Mouse (Mus musculus) spleen, postnatal 10 days (tissue): ENCODE measurements around the gene Oas1f.
"Not testable (repeated sequence)": the region's sequence is repeated elsewhere in the genome, so short reads cannot be mapped to it uniquely, and the experiment has no call there.

Source experiments
- DNase-seq, 2 experiments: peaks; one replicate each; pipeline ENCODE4 v3.0.0; 2021 to 2022; ENCODE audit warnings: low spot score in 2 of 2

Oas1f gene

GRCm38 (mm10) chr5:120847067-120847466 lies at the start of gene Oas1f:
Oas1f (plus strand) TSS chr5:120847367.
- DNase-seq: no peak

- DNase-seq: not testable (repeated sequence)
These were observed 49.0 kb upstream of the Oas1f start for GRCm38 (mm10) chr5:120798147-120798546.

GRCm38 (mm10) chr5:120798943-120799342 lies 48.2 kb upstream of the Oas1f start:
- not testable (repeated sequence) for DNase-seq

- no peak for DNase-seq
These were observed 43.6 kb upstream of the Oas1f start for GRCm38 (mm10) chr5:120803596-120803995.

- DNase-seq: peak; percentile 46 to 77
These were observed 40.7 kb upstream of the Oas1f start for GRCm38 (mm10) chr5:120806458-120806857.

GRCm38 (mm10) chr5:120809171-120809570 lies 38.0 kb upstream of the Oas1f start:
- no peak for DNase-seq

- peak; percentile 65 to 83 for DNase-seq
These were observed 35.0 kb upstream of the Oas1f start, which contains the start of gene Oas1c for GRCm38 (mm10) chr5:120811951-120812819. Oas1c (minus strand) TSS chr5:120812514.

GRCm38 (mm10) chr5:120813023-120813422 lies 34.1 kb upstream of the Oas1f start:
- no peak for DNase-seq

GRCm38 (mm10) chr5:120815949-120816348 lies 31.2 kb upstream of the Oas1f start:
- DNase-seq: peak; percentile 47 to 69

GRCm38 (mm10) chr5:120818999-120819398 lies 28.2 kb upstream of the Oas1f start:
- no peak for DNase-seq

- peak in 1 of 2 experiments; percentile 33 for DNase-seq
These were observed 16.1 kb upstream of the Oas1f start for GRCm38 (mm10) chr5:120831031-120831430.

GRCm38 (mm10) chr5:120833335-120834280 lies 13.6 kb upstream of the Oas1f start:
- DNase-seq: no peak

- DNase-seq: peak; percentile 51 to 75
These were observed 10.2 kb upstream of the Oas1f start for GRCm38 (mm10) chr5:120836731-120837585.

GRCm38 (mm10) chr5:120844713-120845112 lies 2.5 kb upstream of the Oas1f start:
- DNase-seq: no peak

- peak; percentile 16 to 58 for DNase-seq
These were observed 2.5 kb downstream of the Oas1f start for GRCm38 (mm10) chr5:120849601-120850136.

GRCm38 (mm10) chr5:120859241-120859640 lies 12.1 kb downstream of the Oas1f start:
- no peak for DNase-seq

GRCm38 (mm10) chr5:120861121-120861520 lies 14.0 kb downstream of the Oas1f start, which contains the start of gene Oas1h:
Oas1h (plus strand) TSS chr5:120861421.
- DNase-seq: no peak

GRCm38 (mm10) chr5:120865336-120865860 lies 18.2 kb downstream of the Oas1f start:
- DNase-seq: peak in 1 of 2 experiments; percentile 34

GRCm38 (mm10) chr5:120869436-120870015 lies 22.4 kb downstream of the Oas1f start:
- no peak for DNase-seq

- no peak for DNase-seq
These were observed 22.9 kb downstream of the Oas1f start for GRCm38 (mm10) chr5:120870081-120870480.
